Mouse (Mus musculus): ENCODE data around the gene Dip2c. TPM values are rescaled to one million over a fixed set of nuclear protein-coding genes. Genes with fewer than 3 reads are reported as not detected.

Dip2c gene
- 12.3 and 12.8 TPM in 2 replicates for polyA plus RNA-seq (2015; fragmentation: Nextera tagmentation; extraction: Ambion mirVana)

GRCm38 (mm10) chr13:9276322-9276855 is at the start of gene Dip2c:
Gene Dip2c, plus strand, starts transcription at chr13:9276528.
- no peaks in the 10 kb centered on the region for H3K27me3 ChIP-seq (replicated peaks; ENCODE audit: control insufficient read depth, insufficient read depth, low read length)
- peak within 1 kb of the TSS; percentile 61 for H3K4me2 ChIP-seq (ENCODE audit: low read length)
- H3K4me3 ChIP-seq (replicated peaks; ENCODE audit: low read length): peak within 1 kb of the TSS; percentile 93
- peak within 1 kb of the TSS; percentile 99 for H3K27ac ChIP-seq (ENCODE audit: low read length)
- peaks cover 19% of the 10 kb centered on the region for H3K4me1 ChIP-seq (replicated peaks; ENCODE audit: control insufficient read depth, insufficient read depth, low read length)
- peak within 1 kb of the TSS; percentile 97 for H3K9ac ChIP-seq (replicated peaks; ENCODE audit: low read depth, low read length)
- peak; percentile 96 for ATAC-seq
- under 1% methylated on average over 66 of the region's 67 CpGs for WGBS
- H3K36me3 ChIP-seq (ENCODE audit: control insufficient read depth, insufficient read depth): no peaks in the 10 kb centered on the region
- no peaks in the 10 kb centered on the region for H3K9me3 ChIP-seq (ENCODE audit: control insufficient read depth, low read length)

DNA sequence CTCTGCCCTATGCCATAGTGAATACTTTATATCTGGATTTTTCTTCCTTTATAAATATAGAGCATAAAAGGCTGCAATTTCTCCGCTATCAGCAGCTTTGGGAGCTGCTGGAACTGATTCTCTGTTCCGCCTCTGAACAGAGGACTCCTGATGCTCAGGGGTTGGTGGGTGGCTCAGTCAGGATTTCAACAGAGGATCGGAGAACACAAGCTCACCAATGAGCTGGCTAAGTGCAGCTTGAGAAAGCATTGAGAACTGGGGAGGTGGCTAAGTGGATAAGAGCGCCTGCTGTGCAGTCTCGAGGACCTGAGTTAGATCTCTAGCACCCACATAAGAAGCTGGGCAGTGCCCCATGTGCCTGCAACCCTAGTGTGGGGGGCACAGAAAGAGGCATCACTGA is 49.2 kb upstream of the Dip2c start:
- ATAC-seq: no peak
- 71% methylated on average over 5 of the region's 5 CpGs for WGBS
- H3K27me3 ChIP-seq (replicated peaks; ENCODE audit: control insufficient read depth, insufficient read depth, low read length): no peaks in the 10 kb centered on the region
- H3K4me3 ChIP-seq (replicated peaks; ENCODE audit: low read length): no peak overlapping the region
- H3K27ac ChIP-seq (ENCODE audit: low read length): no peak overlapping the region
- H3K4me1 ChIP-seq (replicated peaks; ENCODE audit: control insufficient read depth, insufficient read depth, low read length): no peaks in the 10 kb centered on the region
- no peaks in the 10 kb centered on the region for H3K9me3 ChIP-seq (ENCODE audit: control insufficient read depth, low read length)
- no peak overlapping the region for H3K4me2 ChIP-seq (ENCODE audit: low read length)
- H3K36me3 ChIP-seq (ENCODE audit: control insufficient read depth, insufficient read depth): no peaks in the 10 kb centered on the region
- H3K9ac ChIP-seq (replicated peaks; ENCODE audit: low read depth, low read length): no peak overlapping the region

DNA sequence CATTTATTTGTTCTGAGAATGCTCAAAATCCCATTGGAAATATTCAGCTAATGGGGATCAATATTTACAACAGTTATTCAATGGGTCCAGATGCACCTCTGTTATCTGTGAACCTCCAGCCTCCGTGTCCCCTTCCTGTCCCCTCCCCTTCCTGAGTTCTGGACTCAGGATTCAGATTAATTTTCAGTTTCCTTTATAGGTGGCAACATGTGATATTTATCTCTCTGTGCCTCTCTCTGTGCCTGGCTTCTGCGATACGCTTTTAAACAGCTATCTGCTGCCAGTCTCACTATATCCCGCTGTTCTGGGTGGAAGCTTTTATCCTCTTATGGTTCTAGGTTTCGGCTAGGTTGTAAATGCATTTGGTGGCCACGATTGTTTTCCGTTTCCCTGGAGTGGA is 38.8 kb upstream of the Dip2c start:
- 91% methylated on average over 7 of the region's 7 CpGs for WGBS
- no peak for ATAC-seq
- Histone ChIP-seq H3K27ac (ENCODE audit: low read length) (no peak overlapping the region), H3K4me2 (ENCODE audit: low read length) (no peak overlapping the region), H3K4me1 (replicated peaks; ENCODE audit: control insufficient read depth, insufficient read depth, low read length) (no peaks in the 10 kb centered on the region), H3K27me3 (replicated peaks; ENCODE audit: control insufficient read depth, insufficient read depth, low read length) (no peaks in the 10 kb centered on the region), H3K9ac (replicated peaks; ENCODE audit: low read depth, low read length) (no peak overlapping the region), H3K4me3 (replicated peaks; ENCODE audit: low read length) (no peak overlapping the region), H3K9me3 (ENCODE audit: control insufficient read depth, low read length) (no peaks in the 10 kb centered on the region), H3K36me3 (ENCODE audit: control insufficient read depth, insufficient read depth) (no peaks in the 10 kb centered on the region)

- WGBS: 88% methylated on average over 5 of the region's 5 CpGs
- no peak for ATAC-seq
- no peak overlapping the region for H3K4me2 ChIP-seq (ENCODE audit: low read length)
Measured at GRCm38 (mm10) chr13:9239127-9239526, 37.2 kb upstream of the Dip2c start.

GRCm38 (mm10) chr13:9239631-9240236 is 36.6 kb upstream of the Dip2c start:
- Histone ChIP-seq H3K4me2 (ENCODE audit: low read length) (no peak overlapping the region), H3K36me3 (ENCODE audit: control insufficient read depth, insufficient read depth) (no peaks in the 10 kb centered on the region), H3K27ac (ENCODE audit: low read length) (no peak overlapping the region), H3K9ac (replicated peaks; ENCODE audit: low read depth, low read length) (no peak overlapping the region), H3K4me1 (replicated peaks; ENCODE audit: control insufficient read depth, insufficient read depth, low read length) (no peaks in the 10 kb centered on the region), H3K4me3 (replicated peaks; ENCODE audit: low read length) (no peak overlapping the region), H3K9me3 (ENCODE audit: control insufficient read depth, low read length) (no peaks in the 10 kb centered on the region), H3K27me3 (replicated peaks; ENCODE audit: control insufficient read depth, insufficient read depth, low read length) (no peaks in the 10 kb centered on the region)
- 83% methylated on average over 12 of the region's 12 CpGs for WGBS
- ATAC-seq: peak; percentile 81

More at GRCm38 (mm10) chr13:9239127-9239526, 37.2 kb upstream of the Dip2c start:
- Histone ChIP-seq H3K27me3 (replicated peaks; ENCODE audit: control insufficient read depth, insufficient read depth, low read length) (no peaks in the 10 kb centered on the region), H3K4me3 (replicated peaks; ENCODE audit: low read length) (no peak overlapping the region), H3K9ac (replicated peaks; ENCODE audit: low read depth, low read length) (no peak overlapping the region), H3K36me3 (ENCODE audit: control insufficient read depth, insufficient read depth) (no peaks in the 10 kb centered on the region), H3K27ac (ENCODE audit: low read length) (no peak overlapping the region), H3K4me1 (replicated peaks; ENCODE audit: control insufficient read depth, insufficient read depth, low read length) (no peaks in the 10 kb centered on the region), H3K9me3 (ENCODE audit: control insufficient read depth, low read length) (no peaks in the 10 kb centered on the region)

GRCm38 (mm10) chr13:9261748-9262147 is 14.6 kb upstream of the Dip2c start:
- no peak for ATAC-seq
- H3K4me2 ChIP-seq (ENCODE audit: low read length): no peak overlapping the region
- H3K9ac ChIP-seq (replicated peaks; ENCODE audit: low read depth, low read length): no peak overlapping the region
- no peak overlapping the region for H3K4me3 ChIP-seq (replicated peaks; ENCODE audit: low read length)
- no peaks in the 10 kb centered on the region for H3K27me3 ChIP-seq (replicated peaks; ENCODE audit: control insufficient read depth, insufficient read depth, low read length)
- no peaks in the 10 kb centered on the region for H3K4me1 ChIP-seq (replicated peaks; ENCODE audit: control insufficient read depth, insufficient read depth, low read length)
- H3K36me3 ChIP-seq (ENCODE audit: control insufficient read depth, insufficient read depth): no peaks in the 10 kb centered on the region
- WGBS: 72% methylated on average over 4 of the region's 4 CpGs
- no peaks in the 10 kb centered on the region for H3K9me3 ChIP-seq (ENCODE audit: control insufficient read depth, low read length)
- H3K27ac ChIP-seq (ENCODE audit: low read length): no peak overlapping the region

DNA sequence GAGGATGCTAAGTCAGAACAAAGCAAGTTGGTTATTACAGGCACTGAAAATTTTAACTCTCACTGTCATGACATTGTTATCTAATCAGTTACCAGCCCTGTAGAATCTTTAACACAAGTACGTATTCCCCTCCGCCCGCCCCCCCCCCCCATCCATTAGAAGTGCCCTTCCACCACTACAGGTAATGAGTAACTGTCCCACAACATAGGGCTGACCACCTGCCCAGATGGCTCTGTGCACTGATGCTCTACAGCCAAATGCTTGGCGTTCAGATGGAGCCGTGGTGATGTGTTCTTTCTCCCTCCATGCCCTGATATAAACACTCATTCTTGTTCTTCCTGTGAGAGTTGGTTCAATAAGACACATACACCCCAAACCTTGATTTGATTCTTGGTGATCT is 10.8 kb upstream of the Dip2c start:
- no peaks in the 10 kb centered on the region for H3K9me3 ChIP-seq (ENCODE audit: control insufficient read depth, low read length)
- H3K9ac ChIP-seq (replicated peaks; ENCODE audit: low read depth, low read length): no peak overlapping the region
- no peak overlapping the region for H3K4me3 ChIP-seq (replicated peaks; ENCODE audit: low read length)
- WGBS: 91% methylated on average over 5 of the region's 5 CpGs
- H3K36me3 ChIP-seq (ENCODE audit: control insufficient read depth, insufficient read depth): no peaks in the 10 kb centered on the region
- no peaks in the 10 kb centered on the region for H3K27me3 ChIP-seq (replicated peaks; ENCODE audit: control insufficient read depth, insufficient read depth, low read length)
- H3K27ac ChIP-seq (ENCODE audit: low read length): no peak overlapping the region
- H3K4me2 ChIP-seq (ENCODE audit: low read length): no peak overlapping the region
- ATAC-seq: no peak
- no peaks in the 10 kb centered on the region for H3K4me1 ChIP-seq (replicated peaks; ENCODE audit: control insufficient read depth, insufficient read depth, low read length)

DNA sequence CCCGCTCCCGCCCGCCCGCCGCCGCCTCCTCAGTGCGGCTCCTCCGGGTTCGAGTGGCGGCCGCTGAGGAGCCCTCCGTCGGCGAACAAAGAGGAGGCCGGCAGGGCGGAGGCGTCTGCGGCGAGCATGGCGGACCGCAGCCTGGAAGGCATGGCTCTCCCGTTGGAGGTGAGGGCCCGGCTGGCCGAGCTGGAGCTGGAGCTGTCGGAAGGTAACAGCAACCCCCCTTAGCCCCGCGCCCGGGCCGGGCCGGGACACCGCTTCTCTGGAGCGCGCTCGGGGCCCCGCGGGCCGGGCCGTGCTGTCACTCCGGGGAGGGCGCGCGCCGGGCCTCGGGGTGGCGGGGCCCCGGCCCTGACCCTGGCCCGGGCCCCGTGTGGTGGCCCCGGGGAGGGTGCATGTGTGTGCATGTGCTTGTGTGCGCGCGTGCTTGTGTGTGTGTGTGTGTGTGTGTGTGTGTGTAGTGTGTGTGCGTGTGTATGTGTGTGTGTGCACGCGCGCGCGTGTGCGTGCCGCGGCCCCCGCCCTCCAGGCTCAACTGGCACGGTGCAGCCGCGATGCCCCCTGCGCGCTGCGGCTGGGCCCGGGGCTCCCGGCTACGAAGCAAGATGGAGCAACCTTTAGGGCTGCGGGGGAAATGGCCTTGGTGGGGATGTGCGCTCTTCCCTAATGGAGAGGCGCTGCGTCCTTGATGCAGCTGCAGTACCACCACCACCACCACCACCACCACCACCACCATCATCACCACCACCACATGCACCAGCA is 710 bp downstream of the Dip2c start:
- H3K4me3 ChIP-seq (replicated peaks; ENCODE audit: low read length): peak overlapping the region; percentile 93
- no peaks in the 10 kb centered on the region for H3K27me3 ChIP-seq (replicated peaks; ENCODE audit: control insufficient read depth, insufficient read depth, low read length)
- WGBS: under 1% methylated on average over 49 of the region's 75 CpGs
- no peaks in the 10 kb centered on the region for H3K9me3 ChIP-seq (ENCODE audit: control insufficient read depth, low read length)
- peaks cover 23% of the 10 kb centered on the region for H3K4me1 ChIP-seq (replicated peaks; ENCODE audit: control insufficient read depth, insufficient read depth, low read length)
- peak; percentile 76 for ATAC-seq
- peak overlapping the region; percentile 97 for H3K9ac ChIP-seq (replicated peaks; ENCODE audit: low read depth, low read length)
- peak overlapping the region; percentile 99 for H3K27ac ChIP-seq (ENCODE audit: low read length)
- peak overlapping the region; percentile 61 for H3K4me2 ChIP-seq (ENCODE audit: low read length)
- no peaks in the 10 kb centered on the region for H3K36me3 ChIP-seq (ENCODE audit: control insufficient read depth, insufficient read depth)

- Histone ChIP-seq H3K9me3 (ENCODE audit: control insufficient read depth, low read length) (no peaks in the 10 kb centered on the region), H3K4me1 (replicated peaks; ENCODE audit: control insufficient read depth, insufficient read depth, low read length) (peaks cover 23% of the 10 kb centered on the region), H3K4me3 (replicated peaks; ENCODE audit: low read length) (peak overlapping the region; percentile 93), H3K27ac (ENCODE audit: low read length) (peak overlapping the region; percentile 99), H3K36me3 (ENCODE audit: control insufficient read depth, insufficient read depth) (no peaks in the 10 kb centered on the region), H3K9ac (replicated peaks; ENCODE audit: low read depth, low read length) (peak overlapping the region; percentile 97), H3K4me2 (ENCODE audit: low read length) (peak overlapping the region; percentile 61), H3K27me3 (replicated peaks; ENCODE audit: control insufficient read depth, insufficient read depth, low read length) (no peaks in the 10 kb centered on the region)
- ATAC-seq: no peak
- under 1% methylated on average over 15 of the region's 15 CpGs for WGBS
Measured at GRCm38 (mm10) chr13:9277621-9277960, 1.3 kb downstream of the Dip2c start.

All from forebrain, embryonic 16.5 days (tissue).